Mouse (Mus musculus) limb, embryonic 11.5 days (tissue): Measurements from ENCODE around the gene Pkd1. TPM values are rescaled to one million over a fixed set of nuclear protein-coding genes. Genes with fewer than 3 reads are reported as not detected.

Source experiments
- ATAC-seq: fragments of 200-750 bp; cut with Nextera tagmentation; 2 replicates; pipeline ENCODE4 v1.8.0; 2017; ENCODE audit warnings: low read depth; ENCODE audit not compliant: insufficient number of reproducible peaks, low FRiP score, low TSS enrichment
- DNase-seq: peaks from one replicate; pipeline ENCODE4 v3.0.0-alpha.2; 2015; ENCODE audit warnings: low spot score
- H3K27ac ChIP-seq: fragments of 300-500 bp; sonication (generic); replicated peaks from 2 replicates; pipeline ENCODE4 v1.5.1; 2014; ENCODE audit warnings: low read depth, mild to moderate bottlenecking, low read length
- H3K27me3 ChIP-seq: fragments of 300-500 bp; sonication (generic); 2 replicates; pipeline ENCODE4 v1.6.1; 2014; ENCODE audit warnings: mild to moderate bottlenecking, low read length, mixed read lengths; ENCODE audit not compliant: control insufficient read depth, insufficient read depth
- H3K36me3 ChIP-seq: fragments of 300-500 bp; sonication (generic); 2 replicates; pipeline ENCODE4 v1.6.1; 2014; ENCODE audit warnings: mild to moderate bottlenecking, low read length, moderate library complexity, mixed read lengths; ENCODE audit not compliant: control insufficient read depth, insufficient read depth
- H3K4me1 ChIP-seq: fragments of 300-500 bp; sonication (generic); 2 replicates; pipeline ENCODE4 v1.6.1; 2014; ENCODE audit warnings: low read length, mixed read lengths; ENCODE audit not compliant: control insufficient read depth, insufficient read depth
- H3K4me2 ChIP-seq: fragments of 300-500 bp; sonication (generic); 2 replicates; pipeline ENCODE4 v1.6.1; 2014; ENCODE audit warnings: low read depth, mild to moderate bottlenecking, moderate library complexity; ENCODE audit not compliant: severe bottlenecking
- H3K4me3 ChIP-seq: fragments of 300-500 bp; sonication (generic); 2 replicates; pipeline ENCODE4 v1.5.1; 2014; ENCODE audit warnings: low read depth, low read length
- H3K9ac ChIP-seq: fragments of 300-500 bp; sonication (generic); 2 replicates; pipeline ENCODE4 v1.6.1; 2014; ENCODE audit warnings: mild to moderate bottlenecking, low read length
- H3K9me3 ChIP-seq: fragments of 300-500 bp; sonication (generic); 2 replicates; pipeline ENCODE4 v1.6.1; 2016; ENCODE audit warnings: low read length; ENCODE audit not compliant: control insufficient read depth
- WGBS: fragments of 180-500 bp; shearing (Covaris S2); extraction: QIAGEN DNeasy Blood & Tissue Kit; methylation state at CpG from one replicate; pipeline ENCODE4 v1.1.7; 2014; 5-methylcytosine and 5-hydroxymethylcytosine counted together
- polyA plus RNA-seq: library from polyadenylated mRNA; unstranded; fragments of >200 nt; fragmentation: Nextera tagmentation; extraction: Ambion mirVana; gene quantifications from 2 replicates; pipeline ENCODE4 v1.2.1, GENCODE M21; 2014

Pkd1 gene
- polyA plus RNA-seq, 1 experiment from 2014 or later = 22.5 TPM

GRCm38 (mm10) chr17:24529883-24530282, 19.8 kb upstream of the Pkd1 start:
- DNase-seq = no peak
- peak overlapping the region; percentile 77 for H3K9ac ChIP-seq
- peaks cover 40% of the 10 kb centered on the region for H3K4me1 ChIP-seq
- H3K36me3 ChIP-seq = peaks cover 6% of the 10 kb centered on the region; the same call in 1 of the 2 replicates
- peak overlapping the region; percentile 38; the same call in 1 of the 2 replicates for H3K27ac ChIP-seq
- ATAC-seq = no peak
- H3K9me3 ChIP-seq = no peaks in the 10 kb centered on the region
- WGBS = 27% methylated on average over 5 of the region's 5 CpGs
- peak overlapping the region; percentile 84 for H3K4me2 ChIP-seq
- no peaks in the 10 kb centered on the region for H3K27me3 ChIP-seq
- H3K4me3 ChIP-seq = peak overlapping the region; percentile 53

GRCm38 (mm10) chr17:24530361-24531050, 19.1 kb upstream of the Pkd1 start:
- H3K4me3 ChIP-seq = peak overlapping the region; percentile 53
- no peaks in the 10 kb centered on the region for H3K9me3 ChIP-seq
- H3K4me2 ChIP-seq = peak overlapping the region; percentile 84
- peaks cover 40% of the 10 kb centered on the region for H3K4me1 ChIP-seq
- DNase-seq (no peak), ATAC-seq (no peak)
- H3K27ac ChIP-seq = no peak overlapping the region; the same call in 1 of the 2 replicates
- H3K27me3 ChIP-seq = no peaks in the 10 kb centered on the region
- peak overlapping the region; percentile 77 for H3K9ac ChIP-seq
- WGBS = 31% methylated on average over 8 of the region's 8 CpGs
- H3K36me3 ChIP-seq = peaks cover 6% of the 10 kb centered on the region; the same call in 1 of the 2 replicates

- Histone ChIP-seq H3K9ac (no peak overlapping the region), H3K4me3 (no peak overlapping the region), H3K27ac (no peak overlapping the region), H3K36me3 (peaks cover 6% of the 10 kb centered on the region; the same call in 1 of the 2 replicates), H3K9me3 (no peaks in the 10 kb centered on the region), H3K4me2 (no peak overlapping the region), H3K27me3 (no peaks in the 10 kb centered on the region), H3K4me1 (peaks cover 40% of the 10 kb centered on the region)
- 61% methylated on average over 3 of the region's 3 CpGs for WGBS
- no peak for ATAC-seq
- no peak for DNase-seq
Observed at GRCm38 (mm10) chr17:24531064-24531463, 18.6 kb upstream of the Pkd1 start.

- DNase-seq (no peak), ATAC-seq (no peak)
- Histone ChIP-seq H3K9me3 (no peaks in the 10 kb centered on the region), H3K9ac (no peak overlapping the region), H3K4me2 (no peak overlapping the region), H3K36me3 (peaks cover 6% of the 10 kb centered on the region; the same call in 1 of the 2 replicates), H3K27ac (no peak overlapping the region), H3K4me3 (no peak overlapping the region), H3K27me3 (no peaks in the 10 kb centered on the region), H3K4me1 (peaks cover 33% of the 10 kb centered on the region)
- WGBS = 69% methylated on average over 7 of the region's 7 CpGs
Observed at GRCm38 (mm10) chr17:24532045-24532444, 17.6 kb upstream of the Pkd1 start.

GRCm38 (mm10) chr17:24533099-24533992, 16.3 kb upstream of the Pkd1 start:
- WGBS = 5% methylated on average over 53 of the region's 53 CpGs
- DNase-seq = peak; percentile 90
- H3K4me2 ChIP-seq = peak overlapping the region; percentile 61
- peaks cover 33% of the 10 kb centered on the region for H3K4me1 ChIP-seq
- peak overlapping the region; percentile 17 for H3K4me3 ChIP-seq
- H3K36me3 ChIP-seq = peaks cover 6% of the 10 kb centered on the region; the same call in 1 of the 2 replicates
- no peak overlapping the region for H3K27ac ChIP-seq
- peak; percentile 58 for ATAC-seq
- no peaks in the 10 kb centered on the region for H3K27me3 ChIP-seq
- no peak overlapping the region for H3K9ac ChIP-seq
- no peaks in the 10 kb centered on the region for H3K9me3 ChIP-seq

- peaks cover 30% of the 10 kb centered on the region for H3K4me1 ChIP-seq
- ATAC-seq = no peak
- no peak within 1 kb of the TSS for H3K9ac ChIP-seq
Observed at GRCm38 (mm10) chr17:24534160-24534718, 15.4 kb upstream of the Pkd1 start, which contains the start of gene Rab26. Rab26 (minus strand) TSS chr17:24534210.

GRCm38 (mm10) chr17:24535300-24535699, 14.3 kb upstream of the Pkd1 start:
- Histone ChIP-seq H3K36me3 (peaks cover 3% of the 10 kb centered on the region; the same call in 1 of the 2 replicates), H3K9me3 (no peaks in the 10 kb centered on the region), H3K4me2 (no peak overlapping the region), H3K27ac (no peak overlapping the region), H3K4me3 (no peak overlapping the region), H3K4me1 (peaks cover 19% of the 10 kb centered on the region), H3K27me3 (no peaks in the 10 kb centered on the region), H3K9ac (no peak overlapping the region)
- ATAC-seq (no peak), DNase-seq (no peak)
- 45% methylated on average over 5 of the region's 5 CpGs for WGBS

More at GRCm38 (mm10) chr17:24534160-24534718, 15.4 kb upstream of the Pkd1 start, which contains the start of gene Rab26:
- Histone ChIP-seq H3K4me3 (peak within 1 kb of the TSS; percentile 17), H3K36me3 (peaks cover 5% of the 10 kb centered on the region; the same call in 1 of the 2 replicates), H3K9me3 (no peaks in the 10 kb centered on the region), H3K4me2 (peak within 1 kb of the TSS; percentile 61), H3K27me3 (no peaks in the 10 kb centered on the region), H3K27ac (no peak within 1 kb of the TSS)
- no peak for DNase-seq
- WGBS = 88% methylated on average over 8 of the region's 8 CpGs

GRCm38 (mm10) chr17:24537536-24537935, 12.1 kb upstream of the Pkd1 start:
- peaks cover 7% of the 10 kb centered on the region; the same call in 1 of the 2 replicates for H3K4me1 ChIP-seq
- H3K36me3 ChIP-seq = no peaks in the 10 kb centered on the region
- H3K9ac ChIP-seq = no peak overlapping the region
- H3K4me2 ChIP-seq = no peak overlapping the region
- ATAC-seq (no peak), DNase-seq (no peak)
- no peak overlapping the region for H3K4me3 ChIP-seq
- H3K9me3 ChIP-seq = no peaks in the 10 kb centered on the region
- 0 out of 2 replicates have a peak overlapping the region, but pooled peaks have one; percentile 3 for H3K27ac ChIP-seq
- 47% methylated on average over 3 of the region's 3 CpGs for WGBS
- H3K27me3 ChIP-seq = no peaks in the 10 kb centered on the region
